Mouse (Mus musculus) stomach, postnatal 0 days (tissue): ENCODE measurements around the gene Mbnl2.

Experiments
- CTCF ChIP-seq: IDR thresholded peaks from 2 replicates; pipeline ENCODE4 v1.5.1; 2016; ENCODE audit warnings: antibody characterized with exemption, low read depth, mild to moderate bottlenecking, moderate library complexity
- EP300 ChIP-seq: optimal IDR thresholded peaks from 2 replicates; pipeline ENCODE3; 2016; ENCODE audit warnings: antibody characterized with exemption

DNA sequence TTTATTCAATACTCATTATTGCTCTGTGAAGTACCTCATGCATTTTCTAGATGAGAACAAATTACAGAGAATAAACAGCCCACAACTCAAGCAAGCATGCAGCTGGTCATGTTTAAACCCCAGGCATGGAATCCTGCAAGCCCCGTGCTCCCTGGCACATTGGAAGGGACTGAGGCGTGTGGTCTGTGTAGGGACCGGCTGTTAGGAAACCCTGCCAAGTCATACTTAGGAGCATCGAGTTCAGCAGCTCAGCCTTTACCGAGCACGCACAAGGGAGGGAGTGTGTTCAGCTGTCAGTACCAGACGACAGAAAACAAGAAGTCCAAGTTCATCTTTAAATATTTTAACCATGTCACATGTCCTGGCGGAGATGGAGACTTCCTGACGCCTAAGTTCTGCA, 141.4 kb downstream of the Mbnl2 start:
- TF ChIP-seq CTCF (no peak), EP300 (no peak)
